Mouse (Mus musculus) hindbrain, postnatal 0 days (tissue): ENCODE measurements around the gene Gcnt3. TPM values are rescaled to one million over a fixed set of nuclear protein-coding genes. Genes with fewer than 3 reads are reported as not detected.
A peak's percentile ranks its signal among the peaks of the same experiment; 100 is the strongest.

Source experiments
- ATAC-seq: fragments of 200-750 bp; cut with Nextera tagmentation; 2 replicates; pipeline ENCODE4 v1.8.0; 2017; ENCODE audit warnings: mild to moderate bottlenecking, moderate TSS enrichment, moderate library complexity
- DNase-seq: peaks from one replicate; pipeline ENCODE4 v3.0.0-alpha.2; 2015; ENCODE audit warnings: low spot score
- H3K27ac ChIP-seq: fragments of 300-500 bp; sonication (generic); 2 replicates; pipeline ENCODE4 v1.5.1; 2014; ENCODE audit warnings: mild to moderate bottlenecking
- H3K27me3 ChIP-seq: fragments of 300-500 bp; sonication (generic); 2 replicates; pipeline ENCODE4 v1.6.1; 2014; ENCODE audit warnings: low read length, mixed read lengths; ENCODE audit not compliant: insufficient read depth
- H3K36me3 ChIP-seq: fragments of 300-500 bp; sonication (generic); 2 replicates; pipeline ENCODE4 v1.6.1; 2014; ENCODE audit warnings: low read length, mixed read lengths; ENCODE audit not compliant: insufficient read depth
- H3K4me1 ChIP-seq: fragments of 300-500 bp; sonication (generic); 2 replicates; pipeline ENCODE4 v1.6.1; 2014; ENCODE audit warnings: antibody characterized with exemption, low read length, mixed read lengths; ENCODE audit not compliant: insufficient read depth
- H3K4me2 ChIP-seq: fragments of 300-500 bp; sonication (generic); 2 replicates; pipeline ENCODE4 v1.6.1; 2014; ENCODE audit warnings: low read depth, mild to moderate bottlenecking, low read length, moderate library complexity, mixed read lengths
- H3K4me3 ChIP-seq: fragments of 300-500 bp; sonication (generic); 2 replicates; pipeline ENCODE4 v1.5.1; 2014; ENCODE audit warnings: low read length
- H3K9ac ChIP-seq: fragments of 300-500 bp; sonication (generic); replicated peaks from 2 replicates; pipeline ENCODE4 v1.6.1; 2014; ENCODE audit warnings: mild to moderate bottlenecking, low read length, moderate library complexity, mixed read lengths
- H3K9me3 ChIP-seq: fragments of 300-500 bp; sonication (generic); 2 replicates; pipeline ENCODE4 v1.6.1; 2016; ENCODE audit warnings: low read length, mixed read lengths
- CTCF ChIP-seq: IDR thresholded peaks from 2 replicates; pipeline ENCODE4 v1.5.1; 2016; ENCODE audit warnings: antibody characterized with exemption, control low read depth, low read depth
- WGBS: fragments of 180-500 bp; shearing (Covaris S2); extraction: QIAGEN DNeasy Blood & Tissue Kit; methylation state at CpG from one replicate; pipeline ENCODE4 v1.1.7; 2014; 5-methylcytosine and 5-hydroxymethylcytosine counted together
- polyA plus RNA-seq: library from polyadenylated mRNA; unstranded; fragments of >200 nt; fragmentation: Nextera tagmentation; extraction: Ambion mirVana; gene quantifications from 2 replicates; pipeline ENCODE4 v1.2.1, GENCODE M21; 2015
- total RNA-seq: library from RNA; depleted of rRNA; stranded (reverse); fragments of >200 nt; gene quantifications from 2 replicates; pipeline ENCODE4 v1.2.3, GENCODE M21; 2014

The Gcnt3 gene
- total and polyA plus RNA-seq, 2 experiments from 2014 or later: 0.03 TPM; not detected in 1

- ATAC-seq (no peak), DNase-seq (no peak)
- WGBS: 67% methylated on average over 1 of the region's 1 CpGs
- H3K4me3 ChIP-seq: no peak overlapping the region
- no peak overlapping the region for H3K27ac ChIP-seq
- no peak for TF ChIP-seq CTCF
- no peaks in the 10 kb centered on the region for H3K4me1 ChIP-seq
- no peak overlapping the region for H3K4me2 ChIP-seq
- H3K9me3 ChIP-seq: no peaks in the 10 kb centered on the region
- H3K27me3 ChIP-seq: no peaks in the 10 kb centered on the region
- H3K36me3 ChIP-seq: peaks cover 3% of the 10 kb centered on the region
- H3K9ac ChIP-seq: no peak overlapping the region
Measured at GRCm38 (mm10) chr9:70021610-70022009, 16.3 kb downstream of the Gcnt3 start.

- DNase-seq (peak; percentile 52), ATAC-seq (no peak)
- no peak overlapping the region for H3K4me2 ChIP-seq
- no peak overlapping the region for H3K4me3 ChIP-seq
- H3K4me1 ChIP-seq: 0 out of 2 replicates have a peak, but pooled peaks cover under 1% of the 10 kb centered on the region
- no peaks in the 10 kb centered on the region for H3K9me3 ChIP-seq
- no peak overlapping the region for H3K9ac ChIP-seq
- H3K27ac ChIP-seq: no peak overlapping the region
- peaks cover 3% of the 10 kb centered on the region for H3K36me3 ChIP-seq
- no peaks in the 10 kb centered on the region for H3K27me3 ChIP-seq
- peak; percentile 64 for TF ChIP-seq CTCF
Measured at GRCm38 (mm10) chr9:70018879-70019278, 19.0 kb downstream of the Gcnt3 start.

DNA sequence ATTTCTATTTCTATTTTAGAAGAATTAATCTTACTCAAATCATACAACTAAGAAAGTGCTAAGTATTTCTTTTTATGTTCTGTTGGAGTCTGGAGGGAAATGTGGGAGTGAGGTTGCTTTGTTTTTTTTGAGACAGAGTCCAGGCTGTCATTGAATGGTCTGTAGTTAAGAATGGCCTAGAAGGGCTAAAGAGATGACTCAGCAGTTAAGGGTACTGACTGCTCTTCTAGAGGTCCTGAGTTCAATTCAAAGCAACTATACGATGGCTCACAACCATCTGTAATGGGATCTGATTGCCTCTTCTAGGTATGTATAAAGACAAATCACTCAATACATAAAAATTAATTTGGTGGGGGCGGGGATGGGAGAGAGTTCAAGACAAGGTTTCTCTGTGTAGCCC lies 22.3 kb downstream of the Gcnt3 start:
- no peak for TF ChIP-seq CTCF
- no peak overlapping the region for H3K27ac ChIP-seq
- no peak overlapping the region for H3K4me3 ChIP-seq
- H3K36me3 ChIP-seq: peaks cover 3% of the 10 kb centered on the region
- H3K4me1 ChIP-seq: peaks cover 9% of the 10 kb centered on the region; the same call in 1 of the 2 replicates
- ATAC-seq (no peak), DNase-seq (no peak)
- no peaks in the 10 kb centered on the region for H3K27me3 ChIP-seq
- H3K9me3 ChIP-seq: no peaks in the 10 kb centered on the region
- 95% methylated on average over 2 of the region's 2 CpGs for WGBS
- H3K9ac ChIP-seq: no peak overlapping the region
- no peak overlapping the region for H3K4me2 ChIP-seq

DNA sequence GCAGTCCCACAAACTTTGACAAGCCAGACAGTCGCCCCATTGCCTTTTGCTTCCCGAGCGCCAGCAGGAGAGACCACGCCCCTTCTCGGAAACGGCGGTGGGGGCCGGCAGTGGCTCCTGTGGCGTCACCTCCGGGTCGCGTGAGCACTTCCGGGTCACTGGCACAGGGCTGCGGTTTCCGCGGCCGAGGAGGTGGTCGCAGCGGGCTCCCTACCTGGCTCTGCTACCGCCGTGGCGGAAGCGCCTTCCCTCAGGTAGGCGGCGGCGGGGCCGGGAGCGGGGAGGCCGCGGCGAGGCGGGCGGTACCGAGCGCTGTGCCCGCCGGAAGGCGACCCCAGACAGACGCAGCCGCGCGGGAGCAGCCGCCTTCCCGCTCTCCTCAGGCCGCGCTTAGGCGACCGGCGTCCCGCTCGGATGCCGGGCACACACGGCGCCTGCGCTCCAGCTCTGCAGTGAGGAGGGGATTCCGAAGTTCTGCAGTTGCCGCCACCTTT lies 25.4 kb downstream of the Gcnt3 start, which contains the start of gene Gtf2a2:
Gene Gtf2a2, plus strand, starts transcription at position 143 of the 494 bp plus-strand sequence.
- peak; percentile 98 for ATAC-seq
- Histone ChIP-seq H3K9ac (peak within 1 kb of the TSS; percentile 78), H3K27ac (peak within 1 kb of the TSS; percentile 92), H3K4me1 (peaks cover 9% of the 10 kb centered on the region; the same call in 1 of the 2 replicates), H3K27me3 (no peaks in the 10 kb centered on the region), H3K4me2 (peak within 1 kb of the TSS; percentile 74), H3K4me3 (peak within 1 kb of the TSS; percentile 73), H3K9me3 (no peaks in the 10 kb centered on the region), H3K36me3 (peaks cover 22% of the 10 kb centered on the region)
- no peak for TF ChIP-seq CTCF
- WGBS: 2% methylated on average over 42 of the region's 57 CpGs
- peak; percentile 96 for DNase-seq

GRCm38 (mm10) chr9:70011537-70012407 lies 26.1 kb downstream of the Gcnt3 start:
- no peak for TF ChIP-seq CTCF
- H3K4me2 ChIP-seq: peak overlapping the region; percentile 74
- 0 out of 2 replicates have a peak, but pooled peaks have one; percentile 13 for ATAC-seq
- no peaks in the 10 kb centered on the region for H3K27me3 ChIP-seq
- H3K4me3 ChIP-seq: peak overlapping the region; percentile 73
- H3K9me3 ChIP-seq: no peaks in the 10 kb centered on the region
- WGBS: 63% methylated on average over 14 of the region's 14 CpGs
- peaks cover 9% of the 10 kb centered on the region; the same call in 1 of the 2 replicates for H3K4me1 ChIP-seq
- no peak for DNase-seq
- H3K27ac ChIP-seq: peak overlapping the region; percentile 92
- H3K36me3 ChIP-seq: peaks cover 23% of the 10 kb centered on the region
- H3K9ac ChIP-seq: peak overlapping the region; percentile 78; the same call in 1 of the 2 replicates

DNA sequence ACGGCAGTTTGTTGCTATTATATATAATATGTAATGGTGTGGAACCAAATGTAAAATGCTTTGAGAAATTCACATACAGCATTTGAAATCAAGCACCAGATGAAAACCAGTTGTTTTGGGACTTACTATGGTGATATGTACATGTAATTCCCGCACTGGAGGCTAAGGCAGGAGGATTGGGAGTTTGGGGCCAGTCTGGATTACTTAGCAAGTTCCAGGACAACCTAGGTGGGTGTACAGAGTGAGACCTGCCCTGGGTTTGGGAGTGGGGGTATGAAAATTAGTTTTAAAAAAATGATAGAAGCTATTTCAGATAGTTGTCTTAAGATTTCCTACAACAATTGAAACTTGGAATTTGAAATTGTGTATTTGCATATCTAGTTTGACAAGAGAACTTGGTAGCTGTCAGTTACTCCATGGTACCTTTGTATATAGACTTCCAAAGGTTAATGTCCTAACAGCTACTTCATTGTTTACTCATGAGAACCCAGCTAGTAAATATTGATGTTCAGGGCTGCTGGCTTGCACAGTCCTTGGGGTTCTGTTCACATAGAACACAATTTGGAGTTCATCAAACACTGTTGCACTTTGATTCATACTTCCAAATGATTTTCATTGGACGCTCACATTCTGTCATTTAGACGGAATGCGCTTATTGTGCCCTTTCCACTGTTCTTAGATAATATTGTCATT lies 27.0 kb downstream of the Gcnt3 start:
- TF ChIP-seq CTCF: no peak
- no peak overlapping the region for H3K9ac ChIP-seq
- H3K4me2 ChIP-seq: no peak overlapping the region
- DNase-seq: no peak
- no peaks in the 10 kb centered on the region for H3K27me3 ChIP-seq
- peaks cover 23% of the 10 kb centered on the region for H3K36me3 ChIP-seq
- H3K27ac ChIP-seq: no peak overlapping the region
- peaks cover 9% of the 10 kb centered on the region; the same call in 1 of the 2 replicates for H3K4me1 ChIP-seq
- no peaks in the 10 kb centered on the region for H3K9me3 ChIP-seq
- no peak for ATAC-seq
- 94% methylated on average over 5 of the region's 5 CpGs for WGBS
- H3K4me3 ChIP-seq: no peak overlapping the region
